Mouse (Mus musculus): ENCODE measurements around the gene Krt6a. TPM values are rescaled to one million over a fixed set of nuclear protein-coding genes. Genes with fewer than 3 reads are reported as not detected.
"Not testable (repeated sequence)": the region's sequence is repeated elsewhere in the genome, so short reads cannot be mapped to it uniquely, and the experiment has no call there.

The Krt6a gene
- total RNA-seq (2021), result not detected
- long read RNA-seq, experiment 1, result 0 reads
- long read RNA-seq, experiment 2, result 0 reads

- DNase-seq (ENCODE audit: low spot score in 2 of 2), result no peak
Measured at GRCm38 (mm10) chr15:101694207-101694606, at the start of gene Krt6a. Krt6a (minus strand) TSS chr15:101694307.

DNA sequence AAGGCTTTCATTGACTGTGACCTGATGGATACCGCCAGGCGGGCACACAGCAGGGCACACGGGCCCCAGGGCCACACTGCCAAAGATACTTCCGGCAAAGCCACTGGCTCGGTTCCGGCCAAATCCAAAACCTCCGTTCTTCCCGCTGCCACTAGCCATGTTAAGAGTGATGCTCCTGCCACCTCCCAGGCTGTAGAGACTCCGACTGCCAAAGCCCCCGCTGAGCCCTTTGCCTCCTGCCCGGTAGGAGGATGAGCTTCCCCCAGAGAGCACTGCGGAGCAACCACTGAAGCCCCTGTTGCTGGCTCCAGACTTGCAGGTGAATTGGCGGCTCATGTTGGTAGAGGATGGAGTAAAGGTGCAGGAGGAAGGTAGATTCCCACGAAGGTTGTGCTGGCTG lies 48.6 kb upstream of the Krt6a start, which contains the start of gene Krt71:
Gene Krt71 (minus strand): TSS at position 399 of the 400 bp plus-strand sequence.
- DNase-seq (ENCODE audit: low spot score in 2 of 2), result no peak

DNA sequence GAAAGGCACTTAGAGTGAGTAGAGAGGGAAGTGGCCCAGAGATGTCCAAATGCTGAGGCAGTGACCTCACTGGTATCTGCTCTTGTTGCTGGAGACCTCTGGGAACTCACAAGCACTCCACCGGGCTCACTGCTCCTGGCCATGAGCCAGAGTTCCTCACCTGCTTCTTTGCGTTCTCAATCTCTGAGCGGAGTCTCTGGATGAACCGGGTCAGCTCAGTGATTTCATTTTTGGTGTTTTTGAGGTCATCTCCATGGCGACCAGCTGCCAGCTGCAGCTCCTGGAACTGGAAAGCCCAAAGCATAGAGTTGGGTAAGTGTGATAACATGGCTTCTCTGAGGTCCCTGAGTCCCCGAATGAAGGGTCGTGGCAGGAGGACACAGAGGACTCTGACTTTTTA lies 43.7 kb upstream of the Krt6a start:
- no peak for DNase-seq (ENCODE audit: low spot score in 2 of 2)

DNA sequence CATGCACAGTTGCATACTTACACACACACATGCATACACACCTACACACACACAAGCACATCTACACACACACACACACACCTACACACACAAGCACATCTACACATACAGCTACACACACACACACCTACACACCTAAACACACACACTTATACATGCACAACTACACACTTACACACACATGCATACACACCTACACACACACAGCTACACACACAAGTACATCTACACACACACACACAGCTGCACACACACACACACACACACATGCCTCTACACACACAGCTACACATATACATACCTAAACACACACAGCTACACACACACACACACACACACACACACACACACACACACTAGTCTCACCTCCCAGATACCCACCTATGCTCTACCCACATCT lies 36.5 kb upstream of the Krt6a start:
- DNase-seq (ENCODE audit: low spot score in 2 of 2), result no peak

GRCm38 (mm10) chr15:101724686-101725085 lies 30.6 kb upstream of the Krt6a start:
- no peak for DNase-seq (ENCODE audit: low spot score in 2 of 2)

GRCm38 (mm10) chr15:101715831-101716230 lies 21.7 kb upstream of the Krt6a start:
- no peak for DNase-seq (ENCODE audit: low spot score in 2 of 2)

DNA sequence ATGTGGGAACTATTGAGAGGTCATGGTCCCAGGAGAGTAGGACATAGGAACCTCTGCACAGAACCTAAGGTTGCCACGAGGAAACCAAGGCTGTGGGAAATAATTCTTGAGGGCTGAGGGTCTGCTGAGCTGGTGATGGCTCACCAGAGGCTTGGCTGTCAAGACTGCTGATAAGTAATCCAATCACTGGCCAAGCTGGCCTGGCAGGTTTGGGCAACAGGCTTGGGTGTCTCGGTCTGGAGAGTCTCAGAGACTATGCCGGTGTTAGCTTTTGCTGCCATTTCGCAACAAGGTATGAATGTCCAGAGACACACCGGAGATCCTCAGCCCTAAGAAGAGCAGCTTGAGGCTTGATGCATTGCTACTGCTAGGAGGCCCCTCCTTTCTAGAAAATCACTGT lies 20.2 kb upstream of the Krt6a start:
- DNase-seq (ENCODE audit: low spot score in 2 of 2), result no peak

GRCm38 (mm10) chr15:101713731-101714130 lies 19.6 kb upstream of the Krt6a start:
- no peak for DNase-seq (ENCODE audit: low spot score in 2 of 2)

GRCm38 (mm10) chr15:101712720-101713119 lies 18.6 kb upstream of the Krt6a start, which contains the start of gene Krt5:
Krt5 (minus strand) TSS chr15:101712898.
- DNase-seq (ENCODE audit: low spot score in 2 of 2), result no peak

GRCm38 (mm10) chr15:101708683-101709082 lies 14.6 kb upstream of the Krt6a start:
- no peak for DNase-seq (ENCODE audit: low spot score in 2 of 2)

- DNase-seq (ENCODE audit: low spot score in 2 of 2), result no peak
Measured at GRCm38 (mm10) chr15:101707454-101707853, 13.3 kb upstream of the Krt6a start.

DNA sequence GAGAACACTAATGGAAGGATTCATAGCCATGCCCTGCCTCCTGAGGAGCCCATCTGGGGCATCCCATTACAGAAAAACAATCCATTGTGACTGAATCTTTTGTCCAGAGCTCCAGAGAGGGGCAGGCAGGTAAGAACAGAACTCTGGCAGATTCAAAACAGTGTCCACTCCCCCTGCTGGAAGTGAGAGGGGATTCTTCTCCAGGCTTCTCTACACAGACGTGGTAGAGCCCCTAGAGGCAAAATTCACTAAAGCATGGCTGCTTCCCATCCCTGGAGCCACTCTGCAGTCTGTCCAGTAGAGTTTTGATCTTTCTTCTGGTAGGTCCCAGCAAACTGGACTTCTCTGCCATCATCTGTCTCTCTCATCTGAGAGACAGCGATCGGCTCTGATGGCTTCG lies 10.0 kb upstream of the Krt6a start:
- no peak for DNase-seq (ENCODE audit: low spot score in 2 of 2)

- DNase-seq (ENCODE audit: low spot score in 2 of 2), result no peak
Measured at GRCm38 (mm10) chr15:101702380-101702779, 8.3 kb upstream of the Krt6a start.

DNA sequence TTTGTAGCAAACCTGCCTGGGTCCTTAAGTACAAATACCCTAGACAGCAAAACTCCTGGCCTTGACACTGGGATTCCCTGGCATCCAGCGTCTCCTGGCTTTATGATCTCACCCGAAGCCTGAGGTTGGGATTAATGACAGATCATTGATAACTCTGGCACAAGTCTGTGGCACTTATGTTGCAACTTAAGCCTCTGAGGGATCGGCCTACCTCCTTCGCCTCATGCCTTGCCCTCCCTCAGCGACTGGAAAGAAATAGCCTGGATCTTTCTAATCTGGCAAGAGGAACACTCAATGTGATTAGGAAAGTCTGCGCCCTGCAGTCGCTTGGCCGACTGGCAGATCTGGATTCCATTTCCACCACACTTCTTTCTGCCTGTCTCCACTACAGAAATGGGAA lies 5.8 kb upstream of the Krt6a start:
- DNase-seq (ENCODE audit: low spot score in 2 of 2), result no peak

- no peak for DNase-seq (ENCODE audit: low spot score in 2 of 2)
Measured at GRCm38 (mm10) chr15:101699192-101699591, 5.1 kb upstream of the Krt6a start.

DNA sequence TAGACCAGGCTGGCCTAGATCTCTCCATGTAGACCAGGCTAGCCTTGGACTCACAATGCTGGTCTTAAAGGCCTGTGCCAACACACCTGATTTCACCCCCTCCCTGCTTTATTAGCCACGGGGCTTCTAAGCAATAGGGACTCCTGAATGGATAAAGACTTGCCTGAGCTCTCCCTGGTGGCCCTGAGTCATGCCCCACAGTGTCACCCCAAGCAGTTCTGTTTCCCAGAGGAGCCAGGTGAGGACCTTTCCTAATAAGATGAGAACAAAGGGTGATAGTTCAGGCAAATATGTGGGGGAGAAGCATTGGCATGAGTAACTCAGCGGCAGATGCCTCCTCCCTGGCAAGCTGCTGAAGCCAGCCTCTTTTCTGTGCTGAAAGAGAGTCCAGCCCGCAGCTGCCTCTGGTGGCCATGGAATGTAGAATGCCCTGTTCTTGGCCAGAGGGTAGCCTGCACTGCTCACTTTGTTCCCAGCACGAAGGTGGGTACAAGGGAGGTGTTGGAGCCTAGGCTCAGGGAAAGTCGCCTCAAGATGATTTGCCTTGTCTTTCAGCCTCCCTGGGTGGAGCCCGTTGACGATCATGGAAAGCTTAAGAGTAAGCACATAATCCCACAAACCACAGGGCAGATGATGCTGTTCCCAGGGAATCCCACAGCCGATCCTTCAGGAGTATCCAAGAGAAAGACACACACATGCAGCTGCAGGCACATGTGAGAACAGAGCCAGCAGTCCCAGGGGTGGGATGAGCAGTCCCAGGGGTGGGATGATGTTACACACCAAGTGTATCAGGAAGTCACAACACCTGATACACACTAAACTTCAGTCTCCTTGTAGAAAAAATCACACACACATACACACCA lies 3.5 kb upstream of the Krt6a start:
- no peak for DNase-seq (ENCODE audit: low spot score in 2 of 2)

GRCm38 (mm10) chr15:101690460-101690859 lies 3.6 kb downstream of the Krt6a start:
- DNase-seq (ENCODE audit: low spot score in 2 of 2), result not testable (repeated sequence)

- DNase-seq (ENCODE audit: low spot score in 2 of 2), result no peak
Measured at GRCm38 (mm10) chr15:101688161-101688560, 5.9 kb downstream of the Krt6a start.

DNA sequence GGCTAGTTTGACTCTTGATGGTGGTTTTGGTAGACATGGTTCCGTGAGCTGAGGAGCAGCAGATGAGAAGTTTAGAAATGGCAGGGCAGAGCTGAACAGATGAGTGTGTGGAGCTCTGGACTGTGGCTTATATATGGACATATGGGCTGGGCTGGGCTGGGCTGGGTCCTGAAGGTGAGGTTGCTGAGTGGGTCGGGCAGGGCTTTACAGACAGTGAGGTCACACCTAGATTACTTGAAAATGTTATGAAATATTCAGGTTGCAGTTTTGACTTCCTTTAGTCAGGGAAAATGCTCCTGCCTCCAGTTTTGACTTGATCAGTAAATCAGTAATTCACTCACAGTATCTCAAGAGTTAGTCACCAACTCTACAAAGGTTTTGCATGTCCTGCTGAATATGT lies 13.9 kb downstream of the Krt6a start, which contains the start of gene Krt6b:
Gene Krt6b (minus strand): TSS at position 101 of the 400 bp plus-strand sequence.
- DNase-seq (ENCODE audit: low spot score in 2 of 2), result no peak

- no peak for DNase-seq (ENCODE audit: low spot score in 2 of 2)
Measured at GRCm38 (mm10) chr15:101675978-101676377, 18.1 kb downstream of the Krt6a start.

DNA sequence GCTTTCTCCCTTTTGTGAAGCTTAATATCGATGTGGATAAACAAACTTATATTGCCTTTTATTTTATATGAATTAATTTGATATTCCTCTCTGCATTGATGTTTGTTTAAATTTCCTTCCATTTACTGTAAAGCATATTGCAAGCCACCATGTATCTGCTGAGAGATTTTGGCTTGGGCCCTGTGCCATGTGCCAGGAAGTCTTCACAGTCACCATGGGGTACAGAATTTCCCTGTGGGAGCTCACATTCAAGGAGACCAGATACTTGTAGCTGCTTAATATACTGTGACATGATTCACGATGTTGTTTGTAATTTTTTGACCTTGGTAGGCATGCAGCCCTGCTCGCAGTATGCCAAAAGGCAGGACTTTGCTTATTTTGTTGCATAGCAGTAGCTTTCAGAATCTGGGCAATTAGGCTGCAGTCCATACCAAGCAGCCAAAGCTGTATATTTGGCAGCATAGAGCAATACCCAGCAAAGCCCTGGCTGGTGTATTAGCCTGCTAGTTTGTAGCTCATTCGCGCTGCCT lies 41.3 kb downstream of the Krt6a start:
- DNase-seq (ENCODE audit: low spot score in 2 of 2), result no peak

DNA sequence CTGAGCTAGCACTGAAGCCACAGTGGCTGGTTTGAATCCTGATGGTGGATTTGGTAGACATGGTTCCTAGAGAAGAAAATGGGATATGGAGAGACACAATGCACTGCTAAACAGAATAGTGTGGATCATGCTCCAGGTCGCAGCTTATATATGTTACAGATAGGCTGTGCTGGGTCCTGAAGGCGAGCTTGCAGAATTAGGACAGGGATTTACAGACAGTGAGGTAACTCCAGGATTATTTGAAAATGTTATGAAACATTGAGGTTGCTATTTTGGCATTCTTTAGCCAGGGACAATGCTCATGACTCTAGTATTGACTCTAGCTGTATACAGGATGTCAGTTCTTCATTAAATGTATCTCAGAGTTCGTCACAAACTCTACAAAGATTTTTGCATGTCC lies 46.8 kb downstream of the Krt6a start, which contains the start of gene Gm5478:
Gene Gm5478 (minus strand): TSS at position 101 of the 400 bp plus-strand sequence.
- DNase-seq (ENCODE audit: low spot score in 2 of 2), result no peak

Measured in adrenal gland, postnatal 4 days (tissue).